Mouse (Mus musculus) intestine, embryonic 14.5 days (tissue): ENCODE measurements around the gene Gldc. TPM values are rescaled to one million over a fixed set of nuclear protein-coding genes. Genes with fewer than 3 reads are reported as not detected.
A peak's percentile ranks its signal among the peaks of the same experiment; 100 is the strongest.
"Not testable (repeated sequence)": the region's sequence is repeated elsewhere in the genome, so short reads cannot be mapped to it uniquely, and the experiment has no call there.

Experiments
- ATAC-seq: fragments of 200-750 bp; cut with Nextera tagmentation; replicated peaks from 2 replicates; pipeline ENCODE4 v1.8.0; 2017; ENCODE audit warnings: low read depth, moderate number of reproducible peaks, moderate TSS enrichment, moderate library complexity; ENCODE audit not compliant: low FRiP score, low TSS enrichment
- DNase-seq: peaks from one replicate; pipeline ENCODE4 v3.0.0-alpha.2; 2018; ENCODE audit warnings: low spot score
- H3K27ac ChIP-seq: fragments of 300-500 bp; sonication (generic); 2 replicates; pipeline ENCODE4 v1.5.1; 2014; ENCODE audit warnings: low read depth, mild to moderate bottlenecking, control low read depth
- H3K27me3 ChIP-seq: fragments of 300-500 bp; sonication (generic); replicated peaks from 2 replicates; pipeline ENCODE4 v1.6.1; 2014; ENCODE audit warnings: low read length, control low read depth; ENCODE audit not compliant: control insufficient read depth, insufficient read depth
- H3K36me3 ChIP-seq: fragments of 300-500 bp; sonication (generic); 2 replicates; pipeline ENCODE4 v1.6.1; 2014; ENCODE audit warnings: low read length, control low read depth; ENCODE audit not compliant: control insufficient read depth, insufficient read depth
- H3K4me1 ChIP-seq: fragments of 300-500 bp; sonication (generic); replicated peaks from 2 replicates; pipeline ENCODE4 v1.6.1; 2014; ENCODE audit warnings: low read length, control low read depth, mixed read lengths; ENCODE audit not compliant: control insufficient read depth, insufficient read depth
- H3K4me2 ChIP-seq: fragments of 300-500 bp; sonication (generic); 2 replicates; pipeline ENCODE4 v1.6.1; 2014; ENCODE audit warnings: low read length
- H3K4me3 ChIP-seq: fragments of 300-500 bp; sonication (generic); 2 replicates; pipeline ENCODE4 v1.5.1; 2014; ENCODE audit warnings: low read depth, low read length, control low read depth, mixed read lengths
- H3K9ac ChIP-seq: fragments of 300-500 bp; sonication (generic); 2 replicates; pipeline ENCODE4 v1.6.1; 2014; ENCODE audit warnings: mild to moderate bottlenecking, low read length
- H3K9me3 ChIP-seq: fragments of 300-500 bp; sonication (generic); 2 replicates; pipeline ENCODE4 v1.6.1; 2016; ENCODE audit warnings: low read length, control low read depth; ENCODE audit not compliant: control insufficient read depth
- WGBS: fragments of 180-500 bp; shearing (Covaris S2); extraction: QIAGEN DNeasy Blood & Tissue Kit; methylation state at CpG from one replicate; pipeline ENCODE4 v1.1.7; 2014; 5-methylcytosine and 5-hydroxymethylcytosine counted together
- polyA plus RNA-seq: library from polyadenylated mRNA; unstranded; fragments of >200 nt; fragmentation: Nextera tagmentation; extraction: Ambion mirVana; gene quantifications from 2 replicates; pipeline ENCODE4 v1.2.1, GENCODE M21; 2014

Gene Gldc
- 2.4 and 2.9 TPM in 2 replicates for polyA plus RNA-seq

- Histone ChIP-seq H3K9me3 (no peaks in the 10 kb centered on the region), H3K27ac (no peak within 1 kb of the TSS), H3K36me3 (no peaks in the 10 kb centered on the region), H3K4me2 (peak within 1 kb of the TSS; percentile 99), H3K9ac (peak within 1 kb of the TSS; percentile 46), H3K4me1 (0 out of 2 replicates have a peak, but pooled peaks cover 9% of the 10 kb centered on the region), H3K4me3 (peak within 1 kb of the TSS; percentile 45), H3K27me3 (peaks cover 35% of the 10 kb centered on the region)
- ATAC-seq (peak; percentile 93), DNase-seq (peak; percentile 78)
- WGBS = under 1% methylated on average over 45 of the region's 53 CpGs
These were observed at the start of gene Gldc for GRCm38 (mm10) chr19:30174919-30175571. TSS of gene Gldc (minus strand) at chr19:30175429.

DNA sequence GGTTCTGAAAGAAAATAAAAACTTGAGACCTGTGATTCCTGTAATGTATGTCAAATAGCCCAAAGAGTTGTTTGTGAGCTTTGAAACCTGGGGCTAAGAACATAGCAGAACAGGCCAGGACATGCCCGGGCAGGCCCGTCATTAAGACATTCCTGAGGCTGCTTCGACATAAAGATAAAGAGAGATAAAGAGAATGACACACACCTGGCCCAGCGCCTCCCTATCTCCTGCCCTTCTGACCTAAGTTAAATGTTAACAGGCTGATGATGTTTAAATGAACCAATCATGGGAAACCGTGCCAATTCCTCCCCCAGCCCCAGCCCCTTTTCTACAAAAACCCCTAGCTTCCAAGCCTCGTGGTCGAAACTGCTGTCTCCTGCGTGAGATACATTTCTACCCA is 47.4 kb upstream of the Gldc start:
- H3K9ac ChIP-seq, H3K27ac ChIP-seq, H3K9me3 ChIP-seq, H3K36me3 ChIP-seq, ATAC-seq, H3K27me3 ChIP-seq, H3K4me3 ChIP-seq, H3K4me1 ChIP-seq, H3K4me2 ChIP-seq: not testable (repeated sequence)
- DNase-seq = peak; percentile 31
- 59% methylated on average over 8 of the region's 8 CpGs for WGBS

GRCm38 (mm10) chr19:30217335-30217734 is 42.1 kb upstream of the Gldc start:
- ATAC-seq = no peak
- 21% methylated on average over 7 of the region's 7 CpGs for WGBS
- Histone ChIP-seq H3K9ac (no peak overlapping the region), H3K9me3 (no peaks in the 10 kb centered on the region), H3K4me2 (no peak overlapping the region), H3K27ac (no peak overlapping the region), H3K4me1 (no peaks in the 10 kb centered on the region), H3K27me3 (no peaks in the 10 kb centered on the region), H3K36me3 (no peaks in the 10 kb centered on the region), H3K4me3 (no peak overlapping the region)
- peak; percentile 90 for DNase-seq

DNA sequence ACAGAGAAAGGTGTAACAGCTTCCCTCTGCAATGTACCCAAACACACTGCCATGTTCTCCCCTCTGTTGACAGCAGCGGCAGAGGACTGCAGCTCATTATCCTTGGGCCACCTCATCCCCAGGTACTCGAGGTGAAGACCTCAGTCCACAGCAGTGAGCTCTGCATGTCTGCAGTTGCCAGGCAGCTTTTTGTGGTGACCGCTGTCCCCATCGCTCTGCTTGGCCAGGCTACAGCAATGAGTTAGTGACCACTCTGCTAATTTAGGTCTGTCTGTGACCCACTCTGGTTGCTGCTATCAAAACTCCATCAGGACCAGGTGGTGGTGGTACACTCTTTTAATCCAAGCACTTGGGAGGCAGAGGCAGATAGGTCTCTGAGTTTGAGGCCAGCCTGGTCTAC is 41.0 kb upstream of the Gldc start:
- Histone ChIP-seq H3K4me3 (no peak overlapping the region), H3K27ac (no peak overlapping the region), H3K9me3 (no peaks in the 10 kb centered on the region), H3K4me2 (no peak overlapping the region), H3K4me1 (no peaks in the 10 kb centered on the region), H3K9ac (no peak overlapping the region), H3K36me3 (no peaks in the 10 kb centered on the region), H3K27me3 (no peaks in the 10 kb centered on the region)
- ATAC-seq (no peak), DNase-seq (peak; percentile 24)
- WGBS = 78% methylated on average over 4 of the region's 4 CpGs

- not testable (repeated sequence) for H3K4me3 ChIP-seq, ATAC-seq, H3K27me3 ChIP-seq, H3K27ac ChIP-seq, H3K4me2 ChIP-seq, H3K9ac ChIP-seq, H3K9me3 ChIP-seq, H3K36me3 ChIP-seq, H3K4me1 ChIP-seq
- DNase-seq = peak; percentile 27
- WGBS = 73% methylated on average over 2 of the region's 2 CpGs
These were observed 40.5 kb upstream of the Gldc start for GRCm38 (mm10) chr19:30215736-30216135.

DNA sequence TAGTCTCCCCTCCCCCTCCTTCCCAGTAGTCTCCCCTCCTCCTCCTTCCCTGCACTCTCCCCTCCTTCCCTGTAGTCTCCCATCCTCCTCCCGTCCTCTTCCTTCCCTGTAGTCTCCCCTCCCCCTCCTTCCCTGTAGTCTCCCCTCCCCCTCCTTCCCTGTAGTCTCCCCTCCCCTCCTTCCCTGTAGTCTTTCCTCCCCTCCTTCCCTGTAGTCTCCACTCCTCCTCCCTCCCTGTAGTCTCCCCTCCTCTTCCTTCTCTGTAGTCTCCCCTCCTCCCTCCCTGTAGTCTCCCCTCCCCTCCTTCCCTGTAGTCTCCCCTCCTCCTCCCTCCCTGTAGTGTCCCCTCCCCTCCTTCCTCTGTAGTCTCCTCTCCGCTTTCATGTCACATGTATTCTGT is 38.8 kb upstream of the Gldc start:
- H3K27ac ChIP-seq = no peak overlapping the region
- WGBS = 36% methylated on average over 2 of the region's 2 CpGs
- H3K4me1 ChIP-seq = no peaks in the 10 kb centered on the region
- ATAC-seq = no peak
- H3K4me3 ChIP-seq = no peak overlapping the region
- no peak overlapping the region for H3K9ac ChIP-seq
- no peak for DNase-seq
- H3K9me3 ChIP-seq = no peaks in the 10 kb centered on the region
- H3K4me2 ChIP-seq = no peak overlapping the region
- no peaks in the 10 kb centered on the region for H3K36me3 ChIP-seq
- no peaks in the 10 kb centered on the region for H3K27me3 ChIP-seq

DNA sequence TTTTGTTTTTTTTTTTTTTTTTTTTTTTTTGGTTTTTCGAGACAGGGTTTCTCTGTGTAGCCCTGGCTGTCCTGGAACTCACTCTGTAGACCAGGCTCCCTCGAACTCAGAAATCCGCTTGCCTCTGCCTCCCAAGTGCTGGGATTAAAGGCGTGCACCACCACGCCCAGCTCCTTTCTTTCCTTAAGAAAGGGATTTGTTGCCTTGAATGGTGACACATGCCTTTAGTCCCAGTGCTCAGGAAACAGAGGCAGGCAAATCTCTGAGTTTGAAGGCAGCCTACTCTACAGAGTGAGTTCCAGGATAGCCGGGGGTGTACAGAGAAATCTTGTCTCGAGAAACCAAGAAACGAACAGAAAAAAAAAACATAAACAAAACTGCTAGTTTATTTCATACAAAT is 33.8 kb upstream of the Gldc start:
- 81% methylated on average over 8 of the region's 8 CpGs for WGBS
- H3K36me3 ChIP-seq, H3K4me3 ChIP-seq, H3K4me2 ChIP-seq, H3K9me3 ChIP-seq, H3K27me3 ChIP-seq, DNase-seq, H3K4me1 ChIP-seq, H3K27ac ChIP-seq, H3K9ac ChIP-seq, ATAC-seq: not testable (repeated sequence)

- no peak overlapping the region for H3K4me2 ChIP-seq
- H3K9ac ChIP-seq = no peak overlapping the region
- H3K4me3 ChIP-seq = no peak overlapping the region
- WGBS = 71% methylated on average over 1 of the region's 1 CpGs
- ATAC-seq (no peak), DNase-seq (no peak)
- no peaks in the 10 kb centered on the region for H3K4me1 ChIP-seq
- H3K27me3 ChIP-seq = no peaks in the 10 kb centered on the region
- no peaks in the 10 kb centered on the region for H3K36me3 ChIP-seq
- H3K27ac ChIP-seq = no peak overlapping the region
- no peaks in the 10 kb centered on the region for H3K9me3 ChIP-seq
These were observed 31.8 kb upstream of the Gldc start for GRCm38 (mm10) chr19:30206981-30207380.

GRCm38 (mm10) chr19:30205874-30206273 is 30.6 kb upstream of the Gldc start:
- Histone ChIP-seq H3K27me3 (no peaks in the 10 kb centered on the region), H3K9ac (no peak overlapping the region), H3K4me2 (no peak overlapping the region), H3K36me3 (no peaks in the 10 kb centered on the region), H3K4me1 (no peaks in the 10 kb centered on the region), H3K9me3 (no peaks in the 10 kb centered on the region), H3K4me3 (no peak overlapping the region), H3K27ac (no peak overlapping the region)
- DNase-seq = no peak
- ATAC-seq = no peak; the same call in 1 of the 2 replicates
- WGBS = 79% methylated on average over 4 of the region's 4 CpGs
